Mouse (Mus musculus): ENCODE measurements around the gene Thap12.

Gene Thap12

DNA sequence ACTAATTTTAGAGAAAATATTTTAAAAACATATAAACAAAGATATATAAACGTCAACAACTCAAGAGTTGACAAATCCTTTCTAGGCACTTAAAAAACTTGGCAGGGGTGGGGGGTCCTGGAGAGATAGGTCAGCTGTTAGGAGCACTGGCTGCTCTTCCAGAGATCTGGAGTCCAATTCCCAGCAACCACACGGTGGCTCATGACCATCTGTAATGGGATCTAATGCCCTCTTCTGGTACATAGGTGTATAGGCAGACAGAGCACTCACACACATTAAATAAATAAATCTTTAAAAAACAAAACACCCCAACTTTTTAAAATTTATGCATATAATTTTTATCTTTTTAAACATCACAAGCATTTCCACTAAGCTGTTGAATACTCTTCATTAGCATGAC lies 5.4 kb upstream of the Thap12 start:
- DNase-seq (ENCODE audit: low spot score in 2 of 2) = no peak

DNA sequence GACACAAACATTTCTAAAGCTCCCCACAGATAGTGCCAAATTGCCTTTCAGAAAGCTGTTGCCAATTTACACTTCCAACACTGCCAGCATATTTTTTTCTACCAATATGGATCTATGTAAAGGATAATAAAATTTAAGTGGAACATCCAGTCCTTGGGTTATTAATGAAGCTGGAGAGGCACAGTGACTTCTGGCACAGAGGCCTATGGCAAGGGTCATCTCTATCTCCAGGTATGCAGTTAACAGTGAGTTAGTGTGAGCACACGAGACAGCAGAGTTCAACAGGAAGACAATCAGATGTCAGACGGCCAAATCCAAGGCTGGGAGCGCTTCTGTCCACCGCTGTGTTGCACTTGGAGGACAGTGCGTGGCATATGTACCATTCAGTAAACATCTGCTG lies 4.9 kb upstream of the Thap12 start:
- DNase-seq (ENCODE audit: low spot score in 2 of 2) = no peak

DNA sequence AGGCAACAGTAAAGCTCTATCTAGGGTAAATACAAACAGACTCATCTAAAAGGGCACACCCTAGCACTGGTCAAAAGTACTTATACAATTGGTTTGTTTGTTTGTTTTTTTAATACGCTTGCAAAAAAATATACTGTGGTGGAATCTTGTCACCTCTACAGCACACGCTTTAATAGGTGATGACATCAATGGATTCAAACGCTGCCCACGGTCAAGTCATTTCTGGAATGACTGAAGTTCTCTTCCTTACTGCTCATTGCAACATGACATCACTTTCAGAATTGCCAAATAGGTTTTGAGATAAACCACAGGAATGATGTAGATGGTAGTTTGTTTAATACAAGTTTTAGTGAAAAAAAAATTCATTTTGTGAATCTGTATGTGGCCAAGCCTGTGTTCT lies 4.3 kb upstream of the Thap12 start:
- DNase-seq (ENCODE audit: low spot score in 2 of 2) = no peak

DNA sequence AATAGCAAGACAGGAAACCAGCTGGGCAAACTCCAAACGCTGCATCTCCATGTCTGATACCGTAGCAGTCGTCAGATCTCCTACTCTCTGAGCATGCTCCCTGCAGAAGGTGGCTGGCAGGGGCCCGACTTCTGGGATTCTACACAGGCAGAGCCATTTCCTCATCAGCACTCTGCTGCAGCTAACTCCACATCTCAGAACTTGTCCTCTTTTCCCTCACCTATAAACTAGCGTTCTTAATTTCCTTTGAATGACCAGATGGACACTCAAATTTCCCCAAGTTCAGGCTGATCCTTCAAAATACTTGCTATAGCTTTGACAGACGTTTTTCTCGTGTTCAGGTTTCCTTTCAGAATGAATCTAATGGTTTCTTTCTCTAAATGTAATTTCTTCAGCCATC lies 1.1 kb upstream of the Thap12 start:
- no peak for DNase-seq (ENCODE audit: low spot score in 2 of 2)

- peak in 1 of 2 experiments; percentile 42 for DNase-seq (ENCODE audit: low spot score in 2 of 2)
Measured at GRCm38 (mm10) chr7:98703365-98703881, 520 bp downstream of the Thap12 start.

- no peak for DNase-seq (ENCODE audit: low spot score in 2 of 2)
Measured at GRCm38 (mm10) chr7:98704276-98704675, 1.4 kb downstream of the Thap12 start.

- no peak for DNase-seq (ENCODE audit: low spot score in 2 of 2)
Measured at GRCm38 (mm10) chr7:98713661-98714060, 10.8 kb downstream of the Thap12 start.

GRCm38 (mm10) chr7:98717438-98717837 lies 14.5 kb downstream of the Thap12 start:
- DNase-seq (ENCODE audit: low spot score in 2 of 2) = no peak

- DNase-seq (ENCODE audit: low spot score in 2 of 2) = no peak
Measured at GRCm38 (mm10) chr7:98719761-98720160, 16.9 kb downstream of the Thap12 start.

GRCm38 (mm10) chr7:98720731-98721130 lies 17.8 kb downstream of the Thap12 start:
- no peak for DNase-seq (ENCODE audit: low spot score in 2 of 2)

DNA sequence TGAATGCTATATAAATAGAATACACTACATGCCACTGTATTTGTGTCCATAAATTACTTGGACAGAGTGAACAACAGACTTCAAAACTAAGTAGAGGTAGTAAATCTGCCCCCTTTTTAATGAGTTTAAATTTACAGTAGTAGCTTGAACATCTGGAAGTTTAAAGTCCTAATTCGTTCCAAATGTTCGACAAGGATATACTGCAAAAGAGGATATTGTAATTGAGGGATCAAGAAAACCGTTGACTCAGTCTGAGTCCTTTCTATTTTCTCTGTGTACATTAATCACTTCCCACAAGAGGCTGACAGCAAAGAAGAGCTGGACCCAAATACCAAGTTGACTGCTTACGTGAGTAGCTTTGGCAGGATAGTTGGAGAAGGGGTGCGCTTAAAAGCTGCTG lies 18.3 kb downstream of the Thap12 start:
- no peak for DNase-seq (ENCODE audit: low spot score in 2 of 2)

DNA sequence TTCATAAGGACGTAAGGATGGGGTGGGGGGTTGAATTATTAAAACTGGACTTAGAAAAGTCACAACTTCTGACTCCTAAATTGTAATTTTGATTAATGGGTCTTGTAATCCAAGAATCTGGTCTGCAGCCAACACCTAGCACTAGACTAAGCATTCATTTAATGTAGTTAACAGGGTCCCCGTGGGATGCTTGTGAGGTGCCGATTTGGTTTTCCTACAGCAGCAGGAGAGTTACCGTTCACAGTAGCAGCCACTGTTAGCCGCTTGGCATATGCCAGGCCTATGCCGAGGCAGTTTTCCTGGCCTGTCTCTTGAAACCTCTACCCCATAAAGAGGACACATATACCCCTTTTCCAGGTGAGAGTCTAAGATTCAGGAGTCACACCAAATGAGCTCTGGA lies 18.7 kb downstream of the Thap12 start:
- DNase-seq (ENCODE audit: low spot score in 2 of 2) = no peak

DNA sequence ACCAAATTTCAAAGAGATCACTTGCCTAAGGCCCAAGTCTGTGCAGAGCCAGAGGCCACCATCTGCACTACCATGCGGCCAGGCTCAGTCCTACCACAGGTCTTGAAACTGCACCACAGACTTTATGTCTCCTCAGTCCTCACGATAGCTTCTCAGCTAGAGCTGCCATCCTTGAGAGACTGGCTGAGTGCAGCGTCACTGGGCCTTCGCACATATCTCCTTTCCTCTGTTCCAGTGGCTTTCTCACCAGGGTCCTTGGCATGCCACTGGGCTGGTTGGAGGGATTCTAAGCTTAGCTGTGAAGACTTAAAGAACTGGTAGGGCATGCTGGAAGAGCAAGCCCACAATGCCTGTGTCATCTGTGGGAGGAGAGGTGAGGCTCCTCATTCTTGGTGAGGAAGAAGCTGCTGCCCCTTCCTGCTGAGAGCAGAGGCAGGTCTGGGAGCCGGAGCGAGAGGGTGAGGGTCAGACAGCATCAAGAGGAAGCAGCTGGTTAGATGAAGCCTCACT lies 22.8 kb downstream of the Thap12 start:
- no peak for DNase-seq (ENCODE audit: low spot score in 2 of 2)

- DNase-seq (ENCODE audit: low spot score in 2 of 2) = no peak
Measured at GRCm38 (mm10) chr7:98727986-98728385, 25.1 kb downstream of the Thap12 start.

DNA sequence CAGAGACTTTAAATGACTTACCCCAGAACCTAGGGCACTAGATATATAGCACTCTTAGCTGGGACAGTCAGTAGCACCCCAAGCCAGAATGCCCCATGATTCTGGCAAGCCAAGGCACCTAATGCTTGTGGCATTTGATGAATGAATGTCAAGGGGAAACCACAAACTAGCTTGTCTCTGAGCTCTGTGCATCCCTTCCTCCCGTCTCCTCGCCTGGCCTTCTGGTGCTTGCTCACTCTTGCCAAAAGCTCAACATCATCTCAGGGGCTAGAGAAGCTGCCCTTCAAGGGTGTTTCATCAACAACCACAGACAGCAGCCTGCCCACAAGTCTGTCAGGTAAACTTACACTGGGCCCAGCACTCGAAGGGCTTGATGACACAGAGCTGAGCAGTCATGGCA lies 25.6 kb downstream of the Thap12 start:
- no peak for DNase-seq (ENCODE audit: low spot score in 2 of 2)

DNA sequence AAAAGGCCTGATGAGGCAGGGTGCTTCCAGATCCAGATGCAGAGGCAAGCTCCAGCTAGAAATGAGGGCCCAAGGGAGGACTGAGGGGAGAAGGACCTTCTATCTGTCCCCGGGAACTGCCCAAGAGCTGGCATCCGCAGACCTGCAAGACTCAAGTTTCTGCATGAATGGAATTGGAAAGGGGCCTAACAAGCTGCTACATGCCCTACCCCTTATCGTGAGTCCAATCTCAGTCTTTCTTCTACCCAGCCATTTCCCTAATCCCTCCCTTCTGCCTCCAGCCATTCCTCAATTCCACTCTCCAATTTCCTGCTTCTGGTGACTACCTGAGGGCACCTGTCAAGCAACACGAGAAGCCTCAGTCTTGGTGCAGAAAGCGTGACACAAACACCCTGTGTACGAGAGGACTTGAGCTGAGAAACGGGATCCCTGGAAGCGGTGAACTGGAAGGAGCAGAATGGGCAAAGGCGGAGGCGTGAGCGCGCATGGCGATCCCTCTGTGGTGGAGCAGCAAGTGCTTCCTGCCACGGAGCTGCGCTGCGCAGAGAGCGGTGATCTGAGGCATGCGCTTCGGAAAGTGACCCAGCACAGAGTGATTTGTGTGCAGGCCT lies 26.9 kb downstream of the Thap12 start:
- peak in 1 of 2 experiments; percentile 40 for DNase-seq (ENCODE audit: low spot score in 2 of 2)

DNA sequence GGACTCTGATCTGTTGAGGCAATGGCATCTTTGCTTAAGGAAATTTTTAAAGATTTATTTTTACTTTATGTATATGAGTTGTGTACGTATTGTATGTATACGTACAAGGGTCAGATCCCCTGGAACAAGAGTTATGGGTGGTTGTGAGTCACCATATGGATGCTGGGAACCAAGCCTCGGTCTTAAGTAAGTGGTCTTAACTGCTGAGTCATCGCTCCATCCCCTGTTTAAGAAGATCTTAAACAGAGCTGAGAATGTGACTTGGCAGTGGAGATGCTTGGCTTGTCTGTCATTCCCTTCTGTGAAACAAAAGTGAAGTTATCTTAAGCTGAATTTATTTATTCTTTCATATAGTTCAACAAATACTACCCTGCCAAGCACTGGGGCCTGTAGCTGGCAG lies 31.1 kb downstream of the Thap12 start:
- no peak for DNase-seq (ENCODE audit: low spot score in 2 of 2)

DNA sequence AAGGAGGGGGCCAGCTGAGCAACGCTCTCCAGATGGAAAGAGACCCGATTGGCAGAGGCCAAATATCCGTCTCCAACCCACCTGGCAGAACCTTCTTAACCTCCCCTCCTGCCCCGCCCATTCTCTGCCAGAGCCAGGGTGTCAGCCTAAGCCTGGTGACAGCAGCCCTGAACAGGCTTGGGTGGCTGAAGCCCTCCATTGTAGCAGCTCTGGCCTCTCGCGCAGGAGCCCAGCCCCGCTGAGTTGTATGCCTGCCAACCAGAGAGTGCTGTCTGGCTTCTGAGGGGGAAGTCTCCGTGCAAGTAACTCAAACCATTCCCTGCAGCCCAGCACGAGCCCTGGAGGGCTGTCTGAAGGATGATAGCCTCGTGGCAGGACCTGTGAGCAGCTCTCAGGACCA lies 32.0 kb downstream of the Thap12 start:
- DNase-seq (ENCODE audit: low spot score in 2 of 2) = peak; percentile 42 to 77

GRCm38 (mm10) chr7:98736780-98737550 lies 34.1 kb downstream of the Thap12 start:
- no peak for DNase-seq (ENCODE audit: low spot score in 2 of 2)

- DNase-seq (ENCODE audit: low spot score in 2 of 2) = no peak
Measured at GRCm38 (mm10) chr7:98740363-98740762, 37.5 kb downstream of the Thap12 start.

DNA sequence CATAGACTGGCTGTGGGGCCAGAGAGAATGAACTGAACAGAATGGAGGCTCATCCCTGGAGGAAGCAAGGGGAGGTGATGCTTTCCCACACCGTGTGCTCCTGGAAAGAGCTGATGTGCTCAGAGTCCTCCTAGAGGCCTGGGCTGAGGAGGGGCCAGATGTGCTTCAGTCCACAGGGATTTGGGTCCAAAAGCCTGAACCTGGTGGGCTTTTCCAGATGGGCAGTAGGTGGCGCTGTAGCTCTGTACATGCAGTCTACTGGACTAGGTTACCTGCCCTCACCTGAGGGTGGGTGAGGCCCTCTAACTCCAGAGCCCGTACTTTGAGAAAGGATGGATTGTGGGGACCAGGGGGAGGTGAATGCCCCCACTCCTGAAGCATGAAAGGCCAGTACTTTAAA lies 40.4 kb downstream of the Thap12 start:
- DNase-seq (ENCODE audit: low spot score in 2 of 2) = peak; percentile 49 to 67

DNA sequence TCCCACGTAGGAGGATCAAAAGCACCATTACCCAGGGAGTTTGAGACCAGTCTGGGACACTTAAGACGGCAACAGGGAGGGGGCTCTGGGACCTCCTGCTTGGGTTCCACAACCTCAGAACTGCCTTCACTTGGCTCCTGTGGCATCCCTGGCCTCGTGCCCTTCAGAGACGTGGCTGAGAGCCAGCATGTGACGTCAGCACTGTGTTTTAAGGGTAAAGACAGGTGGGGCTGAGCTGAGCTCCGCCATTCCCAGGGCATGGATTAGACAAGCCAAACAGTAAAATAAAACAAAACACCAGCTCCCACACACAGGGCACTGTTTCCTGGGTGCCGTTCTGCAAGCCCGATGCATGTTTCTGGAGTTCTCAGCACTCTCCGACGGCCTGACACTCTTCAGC lies 47.5 kb downstream of the Thap12 start:
- peak in 1 of 2 experiments; percentile 54 for DNase-seq (ENCODE audit: low spot score in 2 of 2)

DNA sequence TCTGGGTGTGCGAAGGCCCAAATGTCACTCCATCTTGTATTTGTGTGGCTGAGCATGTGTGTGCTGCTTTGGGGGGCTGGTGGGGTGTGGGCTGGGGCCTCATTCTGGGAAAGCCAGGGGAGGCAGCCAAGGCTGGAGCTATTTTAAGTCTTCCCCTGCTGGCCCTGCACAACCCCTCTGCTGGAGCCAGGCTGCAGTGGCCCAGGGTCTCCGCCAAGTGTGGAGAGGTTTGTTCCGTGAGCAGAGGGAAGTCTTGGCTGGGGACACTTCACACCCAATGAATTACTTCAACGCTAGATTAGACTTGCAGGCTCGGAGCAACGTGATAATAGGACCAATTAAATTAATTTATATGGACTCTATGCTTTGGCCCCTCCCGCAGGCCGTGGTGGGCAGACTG lies 49.8 kb downstream of the Thap12 start:
- no peak for DNase-seq (ENCODE audit: low spot score in 2 of 2)
